Mouse (Mus musculus): ENCODE results near the gene Gm20388.

GRCm38 (mm10) chr8:120051908-120052307, 141.3 kb downstream of the Gm20388 start:
- TF ChIP-seq GATA1 (IDR thresholded peaks at IDR 0.05; ENCODE audit: low read length) (no peak), TAL1 (IDR thresholded peaks at IDR 0.05; ENCODE audit: low read length) (no peak)

Measured in erythroblast, embryonic 14.5 days (primary cell).